ENCODE assay signal across 14 mouse cellular contexts in genomic region chr2:172132623-172133332, GRCm38 (mm10).
DNase-seq lines count a peak whose midpoint lies in the region; ATAC-seq and TF ChIP-seq lines count a peak whose summit lies in the region.
"Had no signal": no experiment of that assay in that cellular context is flagged by ENCODE, and none has a peak within 500 bp of the region (broad histone marks: within the 10 kb centered on the region; RNA-seq: fewer than 3 reads in every experiment).

No protein-coding gene starts in this region.

- no peak for TF ChIP-seq EP300 in heart, adult 2 months (IDR thresholded peaks at IDR 0.05; ENCODE audit: insufficient read depth, low read depth, low read length)

- no peak for TF ChIP-seq CTCF in heart, adult 2 months (IDR thresholded peaks at IDR 0.05)
- 0 out of 2 replicates have a peak, but pooled peaks have one; percentile 15 for TF ChIP-seq CTCF in forebrain, postnatal 0 days (IDR thresholded peaks at IDR 0.05; ENCODE audit: low read depth)

- H3K4me3 ChIP-seq in heart, adult 2 months: no peak overlapping the region
- no peak overlapping the region for H3K4me3 ChIP-seq in midbrain, embryonic 15.5 days
- no peak overlapping the region for H3K4me3 ChIP-seq in midbrain, embryonic 13.5 days (replicated peaks)
- no peak overlapping the region for H3K4me3 ChIP-seq in forebrain, postnatal 0 days (ENCODE audit: low read depth, low read length)

- intact Hi-C loops in heart, adult 2 months (cut with DNase I): no loop called here

- peak; percentile 62 for ATAC-seq in midbrain, embryonic 15.5 days (replicated peaks)
- no peak for ATAC-seq in midbrain, embryonic 13.5 days
- ATAC-seq in forebrain, postnatal 0 days: peak; percentile 73

- TF ChIP-seq POLR2A in heart, adult 2 months (IDR thresholded peaks at IDR 0.05; ENCODE audit: insufficient read depth, low read depth, low read length): no peak

- H3K79me2 ChIP-seq in heart, adult 2 months (replicated peaks; ENCODE audit: control insufficient read depth, insufficient read depth, low read length): no peaks in the 10 kb centered on the region

- no peaks in the 10 kb centered on the region for H3K9me3 ChIP-seq in midbrain, embryonic 15.5 days
- H3K9me3 ChIP-seq in midbrain, embryonic 13.5 days: no peaks in the 10 kb centered on the region
- H3K9me3 ChIP-seq in forebrain, postnatal 0 days (ENCODE audit: low read length): no peaks in the 10 kb centered on the region

- peak; percentile 49 for DNase-seq in heart, adult 11 months
- no peak for DNase-seq in heart, adult 2 months
- peak; percentile 70 for DNase-seq in forebrain, postnatal 0 days
- DNase-seq in right cerebral cortex, postnatal 36 days (ENCODE audit: low spot score in 2 of 2): peak; percentile 33 to 36
- DNase-seq in yolk sac, embryonic 10.5 days (ENCODE audit: low spot score): no peak
- DNase-seq in B cell, adult 2 months: no peak
- DNase-seq: cerebellum, adult 11 months; gastrocnemius, postnatal 10 days; heart, postnatal 36 days; kidney, postnatal 25 days had no signal

- no peak overlapping the region for H3K27ac ChIP-seq in heart, adult 2 months
- H3K27ac ChIP-seq in midbrain, embryonic 15.5 days: peak overlapping the region; percentile 62; the same call in 1 of the 2 replicates
- no peak overlapping the region; the same call in 1 of the 2 replicates for H3K27ac ChIP-seq in midbrain, embryonic 13.5 days
- no peak overlapping the region for H3K27ac ChIP-seq in forebrain, postnatal 0 days (ENCODE audit: low read depth, low read length)

- H3K27me3 ChIP-seq in heart, adult 2 months (ENCODE audit: control insufficient read depth, insufficient read depth, low read length): no peaks in the 10 kb centered on the region
- no peaks in the 10 kb centered on the region for H3K27me3 ChIP-seq in midbrain, embryonic 15.5 days (replicated peaks)
- H3K27me3 ChIP-seq in midbrain, embryonic 13.5 days: no peaks in the 10 kb centered on the region
- H3K27me3 ChIP-seq in forebrain, postnatal 0 days (ENCODE audit: insufficient read depth, low read length): no peaks in the 10 kb centered on the region
- H3K27me3 ChIP-seq: CH12.LX had no signal

- WGBS in heart, adult 2 months: 69% methylated on average over 15 of the region's 15 CpGs
- WGBS in midbrain, embryonic 15.5 days: 64% methylated on average over 15 of the region's 15 CpGs
- 78% methylated on average over 15 of the region's 15 CpGs for WGBS in midbrain, embryonic 13.5 days
- WGBS in forebrain, postnatal 0 days: 44% methylated on average over 15 of the region's 15 CpGs

- no peaks in the 10 kb centered on the region for H3K4me1 ChIP-seq in heart, adult 2 months (ENCODE audit: control insufficient read depth, insufficient read depth, low read length)
- H3K4me1 ChIP-seq in midbrain, embryonic 15.5 days: 0 out of 2 replicates have a peak, but pooled peaks cover 7% of the 10 kb centered on the region
- 0 out of 2 replicates have a peak, but pooled peaks cover 3% of the 10 kb centered on the region for H3K4me1 ChIP-seq in midbrain, embryonic 13.5 days (replicated peaks)
- H3K4me1 ChIP-seq in forebrain, postnatal 0 days (ENCODE audit: insufficient read depth): no peaks in the 10 kb centered on the region

- H3K36me3 ChIP-seq in heart, adult 2 months (ENCODE audit: control insufficient read depth, insufficient read depth, low read length): no peaks in the 10 kb centered on the region
- H3K36me3 ChIP-seq in midbrain, embryonic 15.5 days (replicated peaks): no peaks in the 10 kb centered on the region
- no peaks in the 10 kb centered on the region for H3K36me3 ChIP-seq in midbrain, embryonic 13.5 days
- H3K36me3 ChIP-seq in forebrain, postnatal 0 days (ENCODE audit: insufficient read depth): no peaks in the 10 kb centered on the region

- no peak overlapping the region for H3K4me2 ChIP-seq in midbrain, embryonic 15.5 days
- no peak overlapping the region for H3K4me2 ChIP-seq in midbrain, embryonic 13.5 days (replicated peaks)
- H3K4me2 ChIP-seq in forebrain, postnatal 0 days (ENCODE audit: low read depth): no peak overlapping the region
- H3K4me2 ChIP-seq: liver, embryonic 11.5 days had no signal

- H3K9ac ChIP-seq in heart, adult 2 months (ENCODE audit: low read depth, low read length): no peak overlapping the region
- no peak overlapping the region for H3K9ac ChIP-seq in midbrain, embryonic 15.5 days
- no peak overlapping the region for H3K9ac ChIP-seq in midbrain, embryonic 13.5 days (replicated peaks)
- H3K9ac ChIP-seq in forebrain, postnatal 0 days: no peak overlapping the region

Comparison
In these comparisons a context has a peak if more than half of its experiments do, and no peak if none do; other contexts are left out.
1. DNase-seq: peak in heart, adult 11 months (single experiment), forebrain, postnatal 0 days (single experiment) and right cerebral cortex, postnatal 36 days (2 of 2); none in heart, adult 2 months (0 of 2), yolk sac, embryonic 10.5 days (single experiment) and B cell, adult 2 months (0 of 2).